Mouse (Mus musculus) olfactory bulb, adult 2 months (tissue): ENCODE data around the gene Rarg.

Experiments used
- CTCF ChIP-seq: fragments of 200-500 bp; IDR thresholded peaks from 2 replicates; pipeline ENCODE4 v1.5.1; 2012; ENCODE audit warnings: low read depth, mild to moderate bottlenecking, low read length, moderate library complexity; ENCODE audit not compliant: insufficient read depth
- POLR2A ChIP-seq: fragments of 200-500 bp; IDR thresholded peaks from 2 replicates; pipeline ENCODE4 v1.6.1; 2012; ENCODE audit warnings: mild to moderate bottlenecking, low read depth, low read length, moderate library complexity; ENCODE audit not compliant: insufficient read depth

DNA sequence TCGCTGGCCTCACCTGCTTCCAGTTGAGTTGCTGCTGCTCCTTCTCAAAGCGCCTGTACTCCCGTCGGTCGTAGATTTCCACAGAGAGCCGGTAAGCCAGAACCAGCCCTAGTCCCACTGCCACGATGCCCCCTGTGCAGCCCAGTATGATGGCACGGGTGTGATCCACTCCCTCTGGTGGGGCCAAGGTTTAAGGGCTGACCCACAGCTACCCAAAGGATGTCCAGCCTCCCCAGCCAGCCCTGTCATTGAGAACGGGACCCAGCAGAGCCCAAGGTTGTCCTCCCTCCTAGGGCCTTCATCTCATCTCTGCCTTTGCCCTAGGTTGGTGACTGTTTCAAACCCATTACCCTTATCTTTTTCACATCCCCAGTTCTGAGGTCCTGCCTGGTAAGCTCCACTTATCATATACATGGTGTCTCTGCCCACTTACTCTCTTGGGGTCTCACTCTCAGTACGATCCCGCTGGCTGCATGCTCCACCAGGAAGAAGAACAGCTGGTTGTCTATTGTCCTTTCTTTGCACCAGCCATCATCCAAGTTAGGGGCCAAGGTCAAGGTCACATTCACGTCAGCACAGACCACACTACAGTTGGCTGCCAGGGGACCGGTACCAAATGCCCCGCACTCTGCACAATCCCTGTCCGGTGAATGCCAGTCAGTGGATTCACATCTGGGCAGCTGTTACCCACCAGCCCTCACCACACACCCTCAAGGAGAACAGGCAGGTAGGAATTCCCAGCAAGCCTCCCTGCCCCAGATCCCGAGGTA, 40.7 kb downstream of the Rarg start:
- TF ChIP-seq CTCF (no peak), POLR2A (no peak)
